In genomic region chr10:25064701-25065362, GRCm38 (mm10) we compare ENCODE assay signal across 20 mouse cellular contexts.
DNase-seq lines count a peak whose midpoint lies in the region; ATAC-seq and TF ChIP-seq lines count a peak whose summit lies in the region.
"Had no signal": no experiment of that assay in that cellular context is flagged by ENCODE, and none has a peak within 500 bp of the region (broad histone marks: within the 10 kb centered on the region; RNA-seq: fewer than 3 reads in every experiment).

No protein-coding gene starts in this region.

- no peak for DNase-seq in frontal cortex, postnatal 14 days (ENCODE audit: low spot score in 2 of 2)
- DNase-seq in left cerebral cortex, adult 2 months (ENCODE audit: extremely low spot score in 1 of 2, low spot score in 2 of 2) = no peak
- DNase-seq in left cerebral cortex, postnatal 10 days (ENCODE audit: extremely low spot score in 1 of 2, low spot score in 2 of 2) = no peak
- DNase-seq in adrenal gland, postnatal 14 days = peak; percentile 43
- no peak for DNase-seq in kidney, postnatal 10 days
- DNase-seq: cerebellum, adult 2 months; cerebellum, postnatal 10 days; forebrain, postnatal 0 days; gastrocnemius, postnatal 36 days; kidney, adult 11 months had no signal

- H3K27ac ChIP-seq in left cerebral cortex, adult 2 months = peak overlapping the region; percentile 33; the same call in 1 of the 2 replicates
- H3K27ac ChIP-seq in kidney, embryonic 16.5 days (ENCODE audit: low read length) = no peak overlapping the region
- H3K27ac ChIP-seq: embryonic facial prominence, embryonic 10.5 days; forebrain, embryonic 13.5 days; heart, embryonic 10.5 days; hindbrain, embryonic 13.5 days; hindbrain, postnatal 0 days had no signal

- no peak overlapping the region for H3K4me2 ChIP-seq in kidney, embryonic 16.5 days (replicated peaks; ENCODE audit: low read depth, low read length)
- H3K4me2 ChIP-seq: forebrain, embryonic 13.5 days; hindbrain, embryonic 13.5 days had no signal

- H3K36me3 ChIP-seq in kidney, embryonic 16.5 days (ENCODE audit: insufficient read depth, low read length) = no peaks in the 10 kb centered on the region
- H3K36me3 ChIP-seq: embryonic facial prominence, embryonic 10.5 days; heart, embryonic 10.5 days; hindbrain, embryonic 13.5 days had no signal

- peaks cover 6% of the 10 kb centered on the region for H3K4me1 ChIP-seq in kidney, embryonic 16.5 days (ENCODE audit: insufficient read depth, low read length)
- H3K4me1 ChIP-seq: forebrain, embryonic 13.5 days had no signal

- no peak overlapping the region for H3K9ac ChIP-seq in kidney, embryonic 16.5 days (replicated peaks; ENCODE audit: low read length)
- H3K9ac ChIP-seq: forebrain, embryonic 13.5 days; forebrain, postnatal 0 days; hindbrain, embryonic 13.5 days had no signal

- WGBS in kidney, embryonic 16.5 days = 91% methylated on average over 6 of the region's 6 CpGs

- intact Hi-C loops in left cerebral cortex, adult 2 months (cut with DNase I) = no loop called here
- intact Hi-C loops in left cerebral cortex, postnatal 10 days (cut with DNase I) = no loop called here

- no peak overlapping the region for H3K4me3 ChIP-seq in left cerebral cortex, adult 2 months
- H3K4me3 ChIP-seq in kidney, embryonic 16.5 days (ENCODE audit: low read length) = no peak overlapping the region
- H3K4me3 ChIP-seq: embryonic facial prominence, embryonic 10.5 days; forebrain, embryonic 13.5 days; heart, embryonic 10.5 days; hindbrain, embryonic 13.5 days had no signal

- TF ChIP-seq CTCF in left cerebral cortex, adult 2 months (IDR thresholded peaks at IDR 0.05) = no peak

- peak; percentile 76 for ATAC-seq in frontal cortex, adult (ENCODE audit: low TSS enrichment)
- ATAC-seq in kidney, embryonic 16.5 days (ENCODE audit: low FRiP score, low TSS enrichment) = no peak
- ATAC-seq: activated CD4-positive, CD25-positive, alpha-beta regulatory T cell, adult 4 months; forebrain, embryonic 13.5 days; forebrain, postnatal 0 days; hindbrain, postnatal 0 days; Patski had no signal

- no peaks in the 10 kb centered on the region for H3K27me3 ChIP-seq in kidney, embryonic 16.5 days (ENCODE audit: insufficient read depth, low read length)
- H3K27me3 ChIP-seq: CH12.LX; forebrain, embryonic 13.5 days; hindbrain, embryonic 13.5 days; Patski had no signal

- H3K9me3 ChIP-seq in kidney, embryonic 16.5 days (ENCODE audit: low read length) = peaks cover under 1% of the 10 kb centered on the region; the same call in 1 of the 2 replicates
- H3K9me3 ChIP-seq: forebrain, embryonic 13.5 days; hindbrain, embryonic 13.5 days had no signal
